Mouse (Mus musculus) thymus, adult 2 months (tissue): Measurements from ENCODE around the gene 1110008L16Rik.

ENCODE experiments used
- CTCF ChIP-seq: fragments of 200-500 bp; IDR thresholded peaks from 2 replicates; pipeline ENCODE4 v1.5.1; 2012; ENCODE audit warnings: mild to moderate bottlenecking, control low read depth, low read length, moderate library complexity, borderline replicate concordance; ENCODE audit not compliant: control insufficient read depth, poor library complexity, insufficient read depth; ENCODE audit errors: extremely low read depth
- POLR2A ChIP-seq: fragments of 200-500 bp; IDR thresholded peaks from 2 replicates; pipeline ENCODE4 v1.6.1; 2012; ENCODE audit warnings: mild to moderate bottlenecking, low read length, control low read depth, moderate library complexity; ENCODE audit not compliant: control insufficient read depth, poor library complexity, insufficient read depth; ENCODE audit errors: extremely low read depth

- peak; percentile 99 for TF ChIP-seq POLR2A
- 0 out of 2 replicates have a peak, but pooled peaks have one; percentile 30 for TF ChIP-seq CTCF
Measured at GRCm38 (mm10) chr12:55398240-55399127, 99.1 kb downstream of the 1110008L16Rik start.
